Mouse (Mus musculus) cerebellum, adult 2 months (tissue): ENCODE measurements around the gene Anxa1.

ENCODE experiments used
- CTCF ChIP-seq: fragments of 200-500 bp; IDR thresholded peaks from 2 replicates; pipeline ENCODE4 v1.5.1; 2011; ENCODE audit warnings: low read depth, mild to moderate bottlenecking, control low read depth, low read length, moderate library complexity, borderline replicate concordance; ENCODE audit not compliant: insufficient read depth
- POLR2A ChIP-seq: fragments of 200-500 bp; IDR thresholded peaks from 2 replicates; pipeline ENCODE4 v1.6.1; 2011; ENCODE audit warnings: low read length, control low read depth, borderline replicate concordance; ENCODE audit not compliant: insufficient read depth

- TF ChIP-seq CTCF (no peak), POLR2A (no peak)
These were observed 19.1 kb upstream of the Anxa1 start for GRCm38 (mm10) chr19:20409541-20410528.
